Mouse (Mus musculus) kidney, embryonic 14.5 days (tissue): Measurements from ENCODE around the gene Eda. TPM values are rescaled to one million over a fixed set of nuclear protein-coding genes. Genes with fewer than 3 reads are reported as not detected.

Source experiments
- ATAC-seq: fragments of 200-750 bp; cut with Nextera tagmentation; 2 replicates; pipeline ENCODE4 v1.8.0; 2017; ENCODE audit warnings: moderate number of reproducible peaks, mild to moderate bottlenecking, moderate TSS enrichment, moderate library complexity; ENCODE audit not compliant: low FRiP score, low TSS enrichment
- H3K27ac ChIP-seq: fragments of 300-500 bp; sonication (generic); 2 replicates; pipeline ENCODE4 v1.5.1; 2014; ENCODE audit warnings: low read depth, mild to moderate bottlenecking, low read length, moderate library complexity, mixed read lengths
- H3K27me3 ChIP-seq: fragments of 300-500 bp; sonication (generic); 2 replicates; pipeline ENCODE4 v1.6.1; 2014; ENCODE audit warnings: mild to moderate bottlenecking, low read length; ENCODE audit not compliant: control insufficient read depth, insufficient read depth
- H3K36me3 ChIP-seq: fragments of 300-500 bp; sonication (generic); 2 replicates; pipeline ENCODE4 v1.6.1; 2014; ENCODE audit warnings: low read length, mixed read lengths; ENCODE audit not compliant: control insufficient read depth, insufficient read depth
- H3K4me1 ChIP-seq: fragments of 300-500 bp; sonication (generic); 2 replicates; pipeline ENCODE4 v1.6.1; 2014; ENCODE audit warnings: low read length, mixed read lengths; ENCODE audit not compliant: control insufficient read depth, insufficient read depth
- H3K4me2 ChIP-seq: fragments of 300-500 bp; sonication (generic); replicated peaks from 2 replicates; pipeline ENCODE4 v1.6.1; 2014; ENCODE audit warnings: low read depth, mild to moderate bottlenecking, low read length
- H3K4me3 ChIP-seq: fragments of 300-500 bp; sonication (generic); 2 replicates; pipeline ENCODE4 v1.5.1; 2014; ENCODE audit warnings: mild to moderate bottlenecking, low read length
- H3K9ac ChIP-seq: fragments of 300-500 bp; sonication (generic); 2 replicates; pipeline ENCODE4 v1.6.1; 2014; ENCODE audit warnings: low read depth, mild to moderate bottlenecking, low read length, moderate library complexity
- H3K9me3 ChIP-seq: fragments of 300-500 bp; sonication (generic); 2 replicates; pipeline ENCODE4 v1.6.1; 2016; ENCODE audit warnings: low read length; ENCODE audit not compliant: control insufficient read depth
- WGBS: fragments of 180-500 bp; shearing (Covaris S2); extraction: QIAGEN DNeasy Blood & Tissue Kit; methylation state at CpG from one replicate; pipeline ENCODE4 v1.1.7; 2014; 5-methylcytosine and 5-hydroxymethylcytosine counted together
- polyA plus RNA-seq: library from polyadenylated mRNA; unstranded; fragments of >200 nt; fragmentation: Nextera tagmentation; extraction: Ambion mirVana; gene quantifications from 2 replicates; pipeline ENCODE4 v1.2.1, GENCODE M21; 2014

Gene Eda
- polyA plus RNA-seq, 1 experiment from 2014 or later, result 1.6 TPM

DNA sequence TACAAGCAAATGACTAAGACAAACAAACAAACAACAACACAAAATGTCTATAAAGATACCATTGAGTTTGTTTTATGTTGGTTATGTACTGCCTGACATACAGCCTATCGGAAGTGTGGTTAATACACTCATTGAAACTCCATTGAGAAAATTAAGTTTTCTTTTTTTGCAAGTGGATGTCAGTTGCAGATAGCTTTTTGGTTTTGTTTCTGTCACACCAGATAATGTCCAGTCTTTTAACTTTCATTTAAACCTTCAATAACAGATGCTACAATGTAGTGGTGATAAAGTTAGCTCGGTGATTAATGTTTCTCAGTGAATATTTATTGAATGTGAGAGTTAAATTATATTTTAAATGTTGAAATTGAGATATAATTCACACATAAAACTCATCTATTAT lies 23.9 kb downstream of the Eda start:
- no peaks in the 10 kb centered on the region for H3K9me3 ChIP-seq
- no peaks in the 10 kb centered on the region for H3K27me3 ChIP-seq
- ATAC-seq, result no peak
- H3K9ac ChIP-seq, result no peak overlapping the region
- no peaks in the 10 kb centered on the region for H3K4me1 ChIP-seq
- H3K36me3 ChIP-seq, result no peaks in the 10 kb centered on the region
- WGBS, result 90% methylated on average over 2 of the region's 2 CpGs
- no peak overlapping the region for H3K4me2 ChIP-seq
- no peak overlapping the region for H3K4me3 ChIP-seq
- H3K27ac ChIP-seq, result no peak overlapping the region

DNA sequence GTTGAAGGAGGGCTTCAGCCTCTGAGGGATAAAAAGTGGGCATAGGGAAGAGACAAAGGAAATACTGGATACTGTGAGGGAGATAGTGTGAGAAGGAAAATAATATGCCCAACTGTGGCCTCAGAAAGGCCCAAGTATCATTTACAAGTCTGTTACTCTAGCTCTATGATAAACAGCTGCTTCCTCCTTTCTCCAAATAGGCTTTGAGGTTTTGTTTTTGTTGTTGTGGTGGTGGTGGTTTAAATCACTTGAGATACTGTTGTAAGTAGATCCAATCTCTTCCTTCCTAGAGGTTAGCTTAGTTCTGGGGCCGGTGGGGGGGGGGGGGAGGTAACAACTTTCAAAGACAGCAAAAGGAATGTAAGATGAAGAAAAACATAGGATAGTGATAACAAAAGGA lies 143.0 kb downstream of the Eda start:
- H3K4me3 ChIP-seq, result no peak overlapping the region
- H3K4me2 ChIP-seq, result no peak overlapping the region
- H3K27ac ChIP-seq, result no peak overlapping the region
- 33% methylated on average over 1 of the region's 1 CpGs for WGBS
- ATAC-seq, result no peak
- H3K36me3 ChIP-seq, result no peaks in the 10 kb centered on the region
- H3K27me3 ChIP-seq, result no peaks in the 10 kb centered on the region
- no peaks in the 10 kb centered on the region for H3K9me3 ChIP-seq
- no peak overlapping the region for H3K9ac ChIP-seq
- no peaks in the 10 kb centered on the region for H3K4me1 ChIP-seq

DNA sequence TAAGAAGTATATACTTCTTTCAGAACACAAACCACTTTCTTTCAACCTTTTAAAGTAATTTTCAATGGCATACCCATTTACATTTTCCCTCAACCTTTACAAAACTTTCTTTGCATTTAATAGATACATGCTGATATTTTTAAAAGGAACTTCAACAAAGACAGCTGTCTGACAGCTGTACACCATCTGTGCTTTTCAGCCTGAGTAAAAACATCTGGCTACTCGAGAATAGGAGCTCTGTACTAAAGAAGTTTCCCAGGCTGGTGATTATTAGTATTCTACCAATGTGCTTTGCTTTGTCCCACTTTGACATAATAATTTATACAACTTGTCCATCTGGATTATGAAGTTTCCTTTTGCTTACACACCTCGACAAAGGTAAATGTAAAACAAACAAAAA lies 219.9 kb downstream of the Eda start:
- Histone ChIP-seq H3K4me3 (no peak overlapping the region), H3K27ac (no peak overlapping the region), H3K27me3 (no peaks in the 10 kb centered on the region), H3K4me1 (no peaks in the 10 kb centered on the region), H3K9ac (no peak overlapping the region), H3K36me3 (no peaks in the 10 kb centered on the region), H3K4me2 (no peak overlapping the region), H3K9me3 (no peaks in the 10 kb centered on the region)
- no peak for ATAC-seq
- whole genome bisulfite sequencing, result 39% methylated on average over 2 of the region's 2 CpGs

DNA sequence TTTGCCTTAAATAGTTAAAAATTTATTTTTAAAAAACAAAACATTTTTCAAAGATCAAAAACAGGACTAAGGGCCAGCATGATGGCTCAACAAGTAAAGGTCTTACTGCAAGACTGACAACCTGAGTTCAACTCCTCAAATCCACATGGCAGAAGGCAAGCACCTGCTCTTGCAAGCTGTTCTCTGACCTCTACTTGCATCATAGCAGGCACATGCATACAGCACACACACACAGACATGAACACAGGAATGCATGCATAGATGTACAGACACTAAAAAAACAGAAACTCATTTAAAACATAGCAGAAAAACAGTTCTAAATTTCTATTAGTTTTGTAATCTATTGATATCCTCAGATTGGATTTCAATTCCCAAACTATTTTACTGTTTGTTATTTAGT lies 338.2 kb downstream of the Eda start:
- Histone ChIP-seq H3K9me3 (no peaks in the 10 kb centered on the region), H3K4me2 (no peak overlapping the region), H3K36me3 (no peaks in the 10 kb centered on the region), H3K4me3 (no peak overlapping the region), H3K27me3 (no peaks in the 10 kb centered on the region), H3K9ac (no peak overlapping the region), H3K4me1 (no peaks in the 10 kb centered on the region), H3K27ac (no peak overlapping the region)
- ATAC-seq, result no peak

DNA sequence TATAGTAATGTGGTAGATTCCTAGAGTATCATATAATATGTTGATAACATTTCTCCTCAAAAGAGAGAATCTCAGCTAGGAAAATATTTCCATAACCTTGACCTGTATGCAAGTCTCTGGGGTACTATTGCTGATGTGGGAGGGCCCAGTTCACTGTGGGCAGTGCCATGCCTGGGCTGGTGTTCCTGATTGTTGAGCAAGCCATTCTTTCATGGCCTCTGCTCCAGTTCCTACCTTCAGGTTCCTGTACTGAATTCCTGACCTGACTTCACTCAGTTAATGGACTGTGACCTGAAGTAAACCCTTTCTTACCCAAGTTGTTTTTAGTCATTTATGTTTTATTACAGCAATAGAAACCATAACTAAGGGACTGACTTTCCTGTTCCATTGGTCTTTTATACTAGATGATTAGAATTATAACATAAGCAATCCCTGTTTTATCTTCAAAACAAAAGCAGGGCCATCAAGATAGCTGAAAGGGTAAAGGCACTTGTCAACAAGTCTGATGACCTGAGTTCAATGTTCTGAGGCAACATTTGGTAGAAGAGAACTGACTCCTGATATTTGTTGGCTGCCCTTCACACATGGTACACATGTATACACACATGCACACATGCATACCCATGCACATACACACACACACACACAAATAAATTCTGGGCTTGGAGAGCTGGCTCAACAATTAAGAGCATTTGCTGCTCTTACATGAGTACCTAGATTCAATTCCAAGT lies 338.9 kb downstream of the Eda start:
- Histone ChIP-seq H3K27ac (no peak overlapping the region), H3K9me3 (no peaks in the 10 kb centered on the region), H3K27me3 (no peaks in the 10 kb centered on the region), H3K4me2 (no peak overlapping the region), H3K9ac (no peak overlapping the region), H3K36me3 (no peaks in the 10 kb centered on the region), H3K4me3 (no peak overlapping the region), H3K4me1 (no peaks in the 10 kb centered on the region)
- no peak for ATAC-seq

DNA sequence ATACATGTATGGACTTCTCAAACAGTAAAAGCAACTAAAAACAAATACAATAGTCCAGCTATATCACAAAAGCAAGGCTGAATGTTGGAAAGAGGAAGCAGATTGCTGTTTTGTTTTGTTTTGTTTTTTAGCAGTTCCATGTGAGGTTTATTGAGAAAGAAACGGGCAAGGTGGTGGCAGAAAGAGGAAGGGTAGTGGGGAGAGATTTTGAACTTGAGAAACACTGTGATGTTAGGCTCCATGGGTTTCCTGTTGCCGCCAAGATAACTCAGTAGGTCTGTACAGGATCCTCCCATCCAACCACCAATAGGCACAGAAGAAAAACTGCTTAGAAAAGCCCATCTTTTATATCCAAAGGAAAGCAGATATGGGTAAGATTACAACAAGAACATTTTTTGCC lies 365.3 kb downstream of the Eda start:
- H3K4me2 ChIP-seq, result no peak overlapping the region
- H3K4me3 ChIP-seq, result no peak overlapping the region
- no peaks in the 10 kb centered on the region for H3K36me3 ChIP-seq
- H3K4me1 ChIP-seq, result no peaks in the 10 kb centered on the region
- no peak overlapping the region for H3K27ac ChIP-seq
- ATAC-seq, result no peak
- H3K27me3 ChIP-seq, result no peaks in the 10 kb centered on the region
- no peak overlapping the region for H3K9ac ChIP-seq
- no peaks in the 10 kb centered on the region for H3K9me3 ChIP-seq
- WGBS, result 71% methylated on average over 2 of the region's 2 CpGs

DNA sequence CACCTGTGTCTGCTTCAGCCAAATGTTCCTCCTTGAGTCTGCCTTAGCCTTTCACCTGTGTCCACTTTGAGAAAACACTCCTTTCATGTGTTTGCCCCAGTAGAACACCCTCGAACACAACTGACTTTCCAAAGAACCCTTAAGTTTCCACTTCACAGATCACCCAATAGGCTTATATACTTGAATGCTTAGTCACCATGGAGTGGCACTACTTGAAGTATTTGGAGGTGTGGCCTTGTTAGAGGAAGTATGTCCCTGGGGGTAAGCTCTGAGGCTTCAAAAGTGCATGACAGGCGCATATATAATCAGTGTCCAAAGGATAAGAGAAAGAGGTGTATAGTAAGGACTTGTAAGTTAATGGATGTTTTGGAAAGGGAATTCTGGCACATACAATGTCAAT lies 369.0 kb downstream of the Eda start:
- Histone ChIP-seq H3K4me3 (no peak overlapping the region), H3K4me2 (no peak overlapping the region), H3K27ac (no peak overlapping the region), H3K36me3 (no peaks in the 10 kb centered on the region), H3K4me1 (no peaks in the 10 kb centered on the region), H3K27me3 (no peaks in the 10 kb centered on the region), H3K9ac (no peak overlapping the region), H3K9me3 (no peaks in the 10 kb centered on the region)
- no peak for ATAC-seq
- 85% methylated on average over 2 of the region's 2 CpGs for WGBS

DNA sequence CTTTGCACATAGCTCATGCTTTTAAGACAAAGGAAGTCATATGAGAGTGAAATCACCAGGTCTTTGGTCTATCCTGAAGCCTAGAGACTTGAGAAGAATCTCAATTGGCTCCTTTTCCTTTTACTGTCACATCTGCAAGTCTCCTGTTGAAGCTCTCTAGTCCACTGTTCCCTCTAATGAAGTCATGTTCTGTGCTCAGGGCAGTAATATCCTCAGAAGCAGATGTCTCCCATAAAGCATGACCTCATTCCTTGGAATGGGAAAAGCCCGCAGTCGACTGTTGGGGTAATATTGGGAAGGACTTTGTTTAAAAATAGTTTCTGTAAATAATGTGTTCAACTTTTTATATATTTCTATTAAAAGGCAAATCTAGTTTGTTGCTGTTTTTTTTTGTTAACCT lies 381.6 kb downstream of the Eda start:
- no peak overlapping the region for H3K9ac ChIP-seq
- no peak for ATAC-seq
- H3K27ac ChIP-seq, result no peak overlapping the region
- H3K27me3 ChIP-seq, result peaks cover 3% of the 10 kb centered on the region; the same call in 1 of the 2 replicates
- no peaks in the 10 kb centered on the region for H3K36me3 ChIP-seq
- WGBS, result 91% methylated on average over 2 of the region's 2 CpGs
- H3K4me2 ChIP-seq, result no peak overlapping the region
- H3K4me1 ChIP-seq, result no peaks in the 10 kb centered on the region
- no peak overlapping the region for H3K4me3 ChIP-seq
- H3K9me3 ChIP-seq, result no peaks in the 10 kb centered on the region

DNA sequence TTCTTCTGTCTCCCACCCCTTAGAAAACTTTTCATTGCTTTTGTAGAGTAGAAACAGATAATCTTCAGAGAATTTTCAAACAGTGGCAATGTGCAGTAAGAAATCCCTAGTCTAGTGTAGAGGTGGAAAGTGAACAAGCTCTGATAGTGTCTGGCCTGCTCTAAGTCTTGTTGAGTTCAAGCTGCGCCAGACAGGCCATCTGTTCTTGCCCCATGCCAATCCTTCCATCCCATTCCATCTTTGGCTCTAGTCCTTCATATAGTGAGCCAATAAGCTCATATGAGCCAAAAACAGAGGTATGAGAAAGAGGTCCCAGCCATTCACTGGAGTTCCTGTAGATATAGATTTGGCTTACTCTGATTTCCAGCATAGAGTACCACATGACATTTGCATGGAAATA lies 414.5 kb downstream of the Eda start:
- ATAC-seq, result no peak
- Histone ChIP-seq H3K9me3 (no peaks in the 10 kb centered on the region), H3K4me3 (no peak overlapping the region), H3K4me2 (no peak overlapping the region), H3K27ac (no peak overlapping the region), H3K36me3 (no peaks in the 10 kb centered on the region), H3K9ac (no peak overlapping the region), H3K27me3 (no peaks in the 10 kb centered on the region), H3K4me1 (no peaks in the 10 kb centered on the region)
- 93% methylated on average over 1 of the region's 1 CpGs for WGBS
